Mouse (Mus musculus): Measurements from ENCODE around the gene Wipf1.
A peak's percentile ranks its signal among the peaks of the same experiment; 100 is the strongest.

The Wipf1 gene

DNA sequence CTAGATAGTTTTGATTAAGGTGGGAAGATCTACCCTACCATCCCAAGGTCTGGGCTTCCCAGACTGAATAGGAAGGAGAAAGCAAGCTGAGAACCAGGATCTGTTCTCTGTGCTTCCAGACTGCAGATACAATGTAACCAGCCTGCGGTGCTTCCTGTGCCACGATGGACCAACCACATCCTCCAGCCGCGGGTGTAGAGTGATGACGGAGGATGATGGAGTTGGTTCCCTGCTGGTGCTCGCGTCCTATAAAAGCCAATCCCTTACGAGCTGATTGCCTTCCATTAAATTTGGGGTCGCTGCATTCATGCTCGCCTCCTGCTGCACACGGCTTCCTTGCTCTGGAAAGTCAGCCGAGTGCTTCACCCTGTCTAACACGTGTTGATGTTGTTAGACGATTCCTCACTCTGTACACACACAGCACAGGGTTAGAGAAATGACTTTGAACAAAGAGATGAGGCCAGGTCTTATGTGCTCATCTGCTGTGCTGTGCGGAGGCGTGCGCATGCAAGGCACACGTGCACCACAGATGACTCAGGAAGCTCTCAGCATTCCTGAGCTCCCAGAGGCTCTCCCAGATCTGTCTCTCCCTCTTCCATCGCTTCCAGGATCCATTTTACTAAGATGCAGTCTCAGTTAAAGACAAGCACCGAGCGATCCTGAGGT is 100.6 kb downstream of the Wipf1 start:
- peak; percentile 51 for DNase-seq

DNA sequence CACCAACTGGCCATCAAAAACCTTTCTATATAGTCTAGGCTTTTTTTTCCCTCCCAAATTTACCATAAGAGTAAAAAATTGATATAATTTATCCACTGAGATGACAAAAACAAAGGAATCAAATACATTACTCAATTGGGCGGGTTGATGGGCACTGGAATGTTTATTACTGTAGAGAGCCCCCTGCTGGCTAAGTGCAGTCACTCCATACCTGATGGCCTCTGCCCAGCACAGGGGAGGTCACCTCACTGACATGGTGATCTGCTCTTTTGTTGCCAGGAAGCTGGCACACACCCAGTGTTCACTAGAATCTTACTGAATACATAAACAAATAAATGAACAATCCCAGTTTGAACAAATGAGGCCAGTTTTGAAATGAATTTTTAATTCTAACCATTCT is 102.2 kb downstream of the Wipf1 start:
- DNase-seq: peak; percentile 71

DNA sequence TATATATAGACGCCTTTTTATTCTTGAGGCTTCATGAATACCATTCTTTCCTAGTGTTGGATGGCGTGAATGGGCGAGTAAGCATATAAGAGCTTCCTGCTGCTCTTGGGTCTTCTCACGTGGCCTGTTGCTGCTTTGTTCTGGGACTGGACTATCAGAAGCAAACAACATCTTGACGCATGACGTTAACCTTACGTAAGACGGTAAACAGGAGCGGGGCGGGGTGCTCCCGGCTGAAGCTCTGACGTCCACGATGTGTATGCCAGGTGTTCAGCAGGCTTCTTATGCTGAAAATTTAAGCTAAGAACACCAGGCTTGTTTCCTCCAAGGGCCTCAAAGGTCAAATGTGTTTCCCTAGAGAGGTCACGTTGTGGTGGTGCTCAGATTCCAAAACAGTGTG is 103.7 kb downstream of the Wipf1 start:
- no peak for DNase-seq

DNA sequence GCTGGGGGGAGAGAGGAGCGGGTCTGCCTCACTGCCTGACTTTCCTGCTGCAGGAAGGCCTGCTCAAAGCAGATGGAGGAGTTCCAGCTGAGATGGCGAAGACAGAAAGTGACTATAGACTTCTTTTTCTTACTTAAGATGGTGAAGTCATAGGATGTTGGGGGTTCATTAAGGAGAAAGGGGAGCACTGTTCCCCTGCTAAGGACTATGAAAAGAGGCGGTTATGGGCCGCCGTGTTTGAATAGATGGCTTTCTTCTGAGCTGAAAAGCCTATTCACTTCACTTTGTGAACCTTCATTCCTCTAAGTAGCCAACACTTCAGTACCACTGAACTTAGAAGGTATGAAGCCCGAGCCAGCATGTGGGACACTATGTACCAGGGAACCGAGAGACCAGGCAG is 109.8 kb downstream of the Wipf1 start:
- no peak for DNase-seq

DNA sequence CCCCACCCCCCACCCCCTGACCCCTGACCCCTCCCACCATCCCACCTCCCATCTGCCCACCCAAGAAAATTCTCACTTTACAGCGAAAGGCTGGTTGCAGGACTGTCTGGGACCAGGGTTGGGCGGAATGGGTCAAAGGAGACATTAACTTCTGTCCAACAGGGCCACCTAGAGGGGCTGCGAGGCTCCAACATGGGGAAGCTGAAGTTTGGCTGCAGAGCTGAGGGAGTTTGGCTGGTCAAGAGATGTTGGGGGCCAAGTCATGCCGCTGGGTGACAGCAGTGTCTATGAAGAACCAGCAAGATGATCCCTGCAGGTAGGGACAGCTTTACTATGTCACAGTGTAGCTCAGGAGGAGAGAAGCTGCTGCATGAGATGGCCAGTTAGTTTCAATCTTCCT is 110.2 kb downstream of the Wipf1 start:
- peak; percentile 54 for DNase-seq

GRCm38 (mm10) chr2:73415892-73416291 is 113.6 kb downstream of the Wipf1 start:
- no peak for DNase-seq

- DNase-seq: no peak
These were observed 119.5 kb downstream of the Wipf1 start for GRCm38 (mm10) chr2:73410076-73410475.

- DNase-seq: no peak
These were observed 121.9 kb downstream of the Wipf1 start for GRCm38 (mm10) chr2:73407662-73408061.

DNA sequence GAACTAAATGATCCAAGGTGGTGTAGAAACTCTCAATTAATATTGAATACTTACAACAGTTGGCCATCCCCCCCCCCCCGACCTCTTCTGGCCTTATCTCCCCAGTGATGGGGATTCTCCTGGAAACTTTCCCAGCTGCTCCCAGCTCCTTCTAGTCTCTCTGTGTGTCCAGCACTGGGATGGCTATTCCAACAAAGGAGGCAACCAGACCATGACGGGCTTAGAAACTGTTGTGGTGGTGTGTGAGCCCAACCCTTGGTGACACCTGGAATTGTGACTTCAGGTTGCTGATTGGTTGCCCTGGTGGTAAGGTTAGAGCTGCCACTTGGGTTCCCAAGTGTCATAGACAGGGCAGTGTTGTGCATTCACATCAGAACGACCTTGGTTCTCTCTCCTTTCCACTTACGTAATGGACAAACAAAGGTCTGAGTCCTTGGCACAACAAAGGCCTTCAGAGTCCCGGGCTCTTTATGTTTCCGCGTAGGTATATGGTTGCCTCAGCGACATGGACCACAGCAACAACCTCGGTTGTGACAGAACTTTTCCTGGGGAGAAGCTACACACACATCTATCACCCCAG is 123.1 kb downstream of the Wipf1 start:
- no peak for DNase-seq

- DNase-seq: no peak
These were observed 124.6 kb downstream of the Wipf1 start for GRCm38 (mm10) chr2:73404980-73405379.

DNA sequence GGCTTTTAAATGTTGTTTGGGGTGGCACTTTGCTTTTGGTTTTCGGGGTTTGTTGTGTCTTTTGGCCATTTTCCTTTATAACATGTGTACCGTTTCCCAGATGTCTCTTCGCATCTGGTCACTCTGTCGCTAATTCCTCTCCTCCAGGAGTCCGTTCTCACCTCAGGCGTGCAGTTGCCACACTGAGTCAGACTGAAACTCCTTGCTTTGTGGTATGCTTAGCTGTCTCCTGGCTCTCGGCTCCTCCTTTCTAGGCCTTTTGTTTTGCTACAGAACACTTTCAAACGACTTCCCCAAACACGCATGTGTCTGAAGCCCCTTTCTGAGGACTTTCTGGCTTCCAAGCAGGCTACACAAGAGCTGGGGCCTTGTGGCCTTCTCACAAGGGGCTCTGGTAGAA is 125.1 kb downstream of the Wipf1 start:
- DNase-seq: no peak

GRCm38 (mm10) chr2:73403385-73404013 is 126.0 kb downstream of the Wipf1 start:
- DNase-seq: peak; percentile 23

- no peak for DNase-seq
These were observed 127.8 kb downstream of the Wipf1 start for GRCm38 (mm10) chr2:73401689-73402088.

GRCm38 (mm10) chr2:73397476-73397875 is 132.1 kb downstream of the Wipf1 start:
- no peak for DNase-seq

DNA sequence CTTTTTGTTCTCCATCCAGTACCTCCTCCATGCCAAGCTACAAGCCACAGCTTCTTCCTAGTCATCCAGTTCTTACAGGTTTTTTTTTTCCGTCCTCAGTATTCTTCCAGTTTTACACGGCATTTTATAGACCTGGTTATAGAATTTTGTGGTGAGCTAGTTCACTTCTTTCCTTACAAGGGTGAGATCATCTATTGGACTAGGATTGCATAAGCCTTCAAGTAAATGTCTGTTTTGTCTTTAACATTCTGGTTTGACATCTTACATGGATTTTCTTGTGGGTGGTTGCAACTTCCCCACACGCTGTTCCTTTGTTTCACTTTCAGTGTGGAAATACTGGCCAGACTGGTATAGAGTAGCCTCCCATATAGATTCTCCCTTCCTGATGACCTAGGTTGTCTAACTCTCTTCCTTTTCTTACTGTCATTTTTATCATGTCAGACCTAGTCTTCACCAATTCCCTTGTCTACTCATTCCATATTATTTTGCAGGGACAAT is 132.7 kb downstream of the Wipf1 start:
- DNase-seq: no peak

DNA sequence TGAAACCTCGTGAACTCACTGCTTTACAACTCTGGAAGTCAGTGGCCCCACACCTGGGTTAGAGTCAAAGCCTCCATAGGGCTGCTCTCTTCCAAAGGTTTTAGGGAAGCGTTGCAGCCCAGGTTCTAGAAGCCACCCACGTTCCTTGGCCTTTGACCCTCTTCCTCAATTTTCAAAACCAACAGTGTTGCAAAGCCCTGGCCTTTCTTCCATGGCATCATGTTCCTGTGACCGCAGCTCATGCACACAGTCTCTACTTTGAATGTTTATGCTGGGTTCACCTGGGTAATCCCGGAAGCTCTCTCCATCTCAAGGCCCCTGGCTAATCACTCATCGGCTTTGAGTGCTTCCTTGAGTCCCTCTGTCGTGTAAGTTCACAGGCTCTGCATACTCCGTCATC is 134.0 kb downstream of the Wipf1 start:
- DNase-seq: no peak

- DNase-seq: no peak
These were observed 135.1 kb downstream of the Wipf1 start for GRCm38 (mm10) chr2:73394476-73394875.

- DNase-seq: no peak
These were observed 136.8 kb downstream of the Wipf1 start for GRCm38 (mm10) chr2:73392772-73393171.

DNA sequence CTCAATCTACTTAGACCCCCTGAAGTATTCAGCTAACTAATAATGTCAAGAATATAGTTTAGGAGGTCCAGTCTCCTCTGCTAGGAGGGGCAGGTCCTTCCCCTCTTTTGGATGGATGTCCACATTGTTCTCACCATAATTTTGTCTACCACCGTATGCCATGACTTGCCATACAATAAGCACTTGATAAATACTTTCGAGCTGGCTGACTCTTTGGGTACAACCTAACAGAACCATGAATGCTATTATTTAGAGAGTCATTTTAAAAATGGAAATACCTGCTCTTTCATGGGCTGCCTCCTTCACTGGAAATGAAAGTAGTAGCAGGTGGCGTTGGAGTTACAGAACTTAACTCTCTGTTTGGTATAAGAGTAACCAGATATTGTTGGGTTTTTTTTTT is 139.6 kb downstream of the Wipf1 start:
- DNase-seq: no peak

- no peak for DNase-seq
These were observed 141.7 kb downstream of the Wipf1 start for GRCm38 (mm10) chr2:73387806-73388205.

DNA sequence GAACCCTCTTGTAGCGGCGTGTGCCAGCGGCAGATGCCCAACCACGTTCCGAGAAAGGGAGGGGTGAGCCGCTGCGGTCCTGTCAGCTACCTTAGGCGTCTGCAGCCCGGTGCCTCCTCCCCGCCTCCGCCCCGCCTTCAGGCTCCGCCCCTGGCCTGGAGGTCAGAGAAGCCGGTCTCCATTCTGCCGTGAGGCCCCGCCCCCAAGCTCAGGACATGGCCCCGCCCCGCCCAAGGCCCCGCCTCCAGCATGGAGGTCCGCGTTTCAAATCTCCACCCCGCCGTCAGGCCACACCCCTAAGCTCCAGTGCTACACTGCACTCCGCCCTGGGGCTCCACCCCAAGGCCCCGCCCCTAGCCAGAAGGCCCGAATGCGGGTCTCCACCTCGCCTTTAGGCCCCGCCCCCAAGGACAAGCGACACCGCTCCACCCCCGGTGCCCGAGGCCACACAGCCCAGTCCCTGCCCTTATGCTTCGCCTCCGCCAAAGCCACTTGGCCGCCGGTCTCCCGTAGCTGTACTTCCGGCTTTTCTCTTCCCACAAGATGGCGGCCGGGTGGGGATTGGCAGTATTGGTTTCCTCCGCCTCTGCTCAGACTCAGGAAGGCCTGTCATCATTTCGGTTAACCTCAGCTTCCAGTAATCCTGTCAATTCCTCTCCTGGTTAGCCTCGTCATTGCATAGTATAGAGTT is 143.0 kb downstream of the Wipf1 start, which contains the start of gene Gpr155:
Gene Gpr155 (minus strand): TSS at position 217 of the 691 bp plus-strand sequence.
- DNase-seq: peak; percentile 100

DNA sequence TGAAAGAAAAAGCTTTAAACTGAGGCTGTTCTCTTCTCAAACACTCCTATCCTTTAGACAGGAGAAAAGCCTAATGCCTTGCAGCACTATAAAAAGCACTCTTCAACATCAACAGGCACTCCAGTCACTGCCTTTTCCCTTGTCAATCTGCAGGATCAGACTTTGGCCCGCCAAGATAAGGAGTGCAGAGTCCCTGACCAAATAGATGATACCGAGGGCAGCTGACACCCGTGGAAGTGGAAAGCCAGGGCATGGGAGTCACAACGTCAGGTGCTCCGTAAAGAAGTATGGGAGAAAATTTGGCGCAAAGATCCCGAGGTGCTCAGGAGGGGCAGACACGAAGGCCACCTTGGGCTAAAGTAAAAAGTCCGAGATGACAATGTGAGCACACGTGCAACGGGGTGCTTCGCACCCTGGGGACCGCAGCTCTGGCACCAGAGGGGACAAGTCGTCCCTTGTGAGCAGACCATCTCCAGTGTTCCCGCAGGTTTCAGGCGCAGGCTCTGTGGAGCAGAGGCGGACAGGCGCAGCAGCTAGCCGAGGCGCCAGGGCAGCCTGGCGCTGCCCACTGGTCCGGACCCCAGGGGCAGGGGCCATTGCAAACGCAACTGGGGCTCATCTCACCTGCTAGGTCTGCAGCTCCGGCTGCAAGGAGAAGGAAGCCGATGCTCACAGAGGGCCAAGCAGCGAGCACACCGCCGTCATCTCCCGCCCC is 143.7 kb downstream of the Wipf1 start:
- no peak for DNase-seq

- DNase-seq: no peak
These were observed 144.4 kb downstream of the Wipf1 start for GRCm38 (mm10) chr2:73385172-73385571.
